Mouse (Mus musculus) bone marrow, adult 2 months (tissue): ENCODE data around the gene Gyg. TPM values are rescaled to one million over a fixed set of nuclear protein-coding genes. Genes with fewer than 3 reads are reported as not detected.

Experiments used
- H3K27ac ChIP-seq: fragments of 200-500 bp; 2 replicates; pipeline ENCODE4 v1.5.1; 2012; ENCODE audit warnings: low read depth, mild to moderate bottlenecking, control low read depth, inconsistent platforms, low read length; ENCODE audit not compliant: control insufficient read depth, poor library complexity, insufficient read depth
- H3K4me1 ChIP-seq: fragments of 200-500 bp; 2 replicates; pipeline ENCODE4 v1.6.1; 2011; ENCODE audit warnings: low read length; ENCODE audit not compliant: control insufficient read depth, insufficient read depth
- H3K4me3 ChIP-seq: fragments of 200-500 bp; replicated peaks from 2 replicates; pipeline ENCODE3; 2011; ENCODE audit warnings: mild to moderate bottlenecking, low read depth, low read length, control low read depth; ENCODE audit not compliant: control insufficient read depth
- CTCF ChIP-seq: fragments of 200-500 bp; IDR thresholded peaks from 2 replicates; pipeline ENCODE4 v1.5.1; 2011; ENCODE audit warnings: low read length, control low read depth; ENCODE audit not compliant: control insufficient read depth, insufficient read depth
- POLR2A ChIP-seq: fragments of 200-500 bp; IDR thresholded peaks from 2 replicates; pipeline ENCODE4 v1.6.1; 2011; ENCODE audit warnings: low read depth, mild to moderate bottlenecking, control low read depth, low read length, borderline replicate concordance; ENCODE audit not compliant: control insufficient read depth
- WGBS: fragments of 180-500 bp; shearing (Covaris S2); methylation state at CpG from one replicate; pipeline ENCODE4 v1.1.7; 2018; 5-methylcytosine and 5-hydroxymethylcytosine counted together
- polyA plus RNA-seq: library from polyadenylated mRNA; stranded (reverse); fragments of >200 nt; gene quantifications from 2 replicates; pipeline ENCODE4 v1.2.4, GENCODE M21; 2011; ENCODE audit warnings: low replicate concordance; ENCODE audit not compliant: missing spikeins, insufficient read depth, insufficient read length

The Gyg gene
- polyA plus RNA-seq, 1 experiment = 25.4 TPM

GRCm38 (mm10) chr3:20150511-20150910 is 4.6 kb downstream of the Gyg start:
- 77% methylated on average over 2 of the region's 2 CpGs for WGBS
- H3K4me1 ChIP-seq = no peaks in the 10 kb centered on the region; the same call in 1 of the 2 replicates
- H3K27ac ChIP-seq = no peak overlapping the region
- TF ChIP-seq CTCF (no peak), POLR2A (no peak)
- H3K4me3 ChIP-seq = no peak overlapping the region

GRCm38 (mm10) chr3:20147647-20148046 is 7.5 kb downstream of the Gyg start:
- H3K27ac ChIP-seq = no peak overlapping the region
- no peak overlapping the region for H3K4me3 ChIP-seq
- 95% methylated on average over 5 of the region's 5 CpGs for WGBS
- TF ChIP-seq CTCF = no peak
- TF ChIP-seq POLR2A = no peak
- no peaks in the 10 kb centered on the region; the same call in 1 of the 2 replicates for H3K4me1 ChIP-seq

GRCm38 (mm10) chr3:20146884-20147395 is 8.2 kb downstream of the Gyg start:
- Histone ChIP-seq H3K4me3 (no peak overlapping the region), H3K4me1 (no peaks in the 10 kb centered on the region; the same call in 1 of the 2 replicates), H3K27ac (no peak overlapping the region)
- WGBS = 83% methylated on average over 7 of the region's 7 CpGs
- TF ChIP-seq POLR2A (no peak), CTCF (no peak)

GRCm38 (mm10) chr3:20145696-20146113 is 9.4 kb downstream of the Gyg start:
- Histone ChIP-seq H3K4me1 (no peaks in the 10 kb centered on the region; the same call in 1 of the 2 replicates), H3K27ac (no peak overlapping the region), H3K4me3 (no peak overlapping the region)
- TF ChIP-seq CTCF = no peak
- no peak for TF ChIP-seq POLR2A
- WGBS = 71% methylated on average over 1 of the region's 1 CpGs

GRCm38 (mm10) chr3:20144401-20144800 is 10.7 kb downstream of the Gyg start:
- Histone ChIP-seq H3K27ac (no peak overlapping the region), H3K4me1 (no peaks in the 10 kb centered on the region; the same call in 1 of the 2 replicates), H3K4me3 (no peak overlapping the region)
- TF ChIP-seq POLR2A = no peak
- TF ChIP-seq CTCF = no peak
- WGBS = 83% methylated on average over 2 of the region's 2 CpGs

- TF ChIP-seq CTCF (no peak), POLR2A (no peak)
- no peak overlapping the region for H3K4me3 ChIP-seq
- H3K27ac ChIP-seq = no peak overlapping the region
- WGBS = 76% methylated on average over 3 of the region's 3 CpGs
- H3K4me1 ChIP-seq = no peaks in the 10 kb centered on the region; the same call in 1 of the 2 replicates
Observed at GRCm38 (mm10) chr3:20143726-20144125, 11.4 kb downstream of the Gyg start.

- WGBS = 78% methylated on average over 3 of the region's 3 CpGs
- Histone ChIP-seq H3K27ac (no peak overlapping the region), H3K4me1 (no peaks in the 10 kb centered on the region; the same call in 1 of the 2 replicates), H3K4me3 (no peak overlapping the region)
- TF ChIP-seq CTCF = no peak
- no peak for TF ChIP-seq POLR2A
Observed at GRCm38 (mm10) chr3:20142576-20142975, 12.5 kb downstream of the Gyg start.

- H3K4me3 ChIP-seq = no peak overlapping the region
- 64% methylated on average over 2 of the region's 2 CpGs for WGBS
- no peak for TF ChIP-seq POLR2A
- TF ChIP-seq CTCF = no peak
- no peak overlapping the region for H3K27ac ChIP-seq
- no peaks in the 10 kb centered on the region; the same call in 1 of the 2 replicates for H3K4me1 ChIP-seq
Observed at GRCm38 (mm10) chr3:20142101-20142500, 13.0 kb downstream of the Gyg start.

- Histone ChIP-seq H3K4me3 (no peak overlapping the region), H3K27ac (no peak overlapping the region), H3K4me1 (no peaks in the 10 kb centered on the region; the same call in 1 of the 2 replicates)
- 94% methylated on average over 1 of the region's 1 CpGs for WGBS
- no peak for TF ChIP-seq CTCF
- TF ChIP-seq POLR2A = no peak
Observed at GRCm38 (mm10) chr3:20141679-20142078, 13.4 kb downstream of the Gyg start.
